Mouse (Mus musculus) embryonic facial prominence, embryonic 13.5 days (tissue): ENCODE data around the gene Cnga3. TPM values are rescaled to one million over a fixed set of nuclear protein-coding genes. Genes with fewer than 3 reads are reported as not detected.

Experiments used
- ATAC-seq: fragments of 200-750 bp; cut with Nextera tagmentation; 2 replicates; pipeline ENCODE4 v1.8.0; 2017; ENCODE audit warnings: low read depth; ENCODE audit not compliant: insufficient number of reproducible peaks, insufficient read depth, low FRiP score, low TSS enrichment
- H3K27ac ChIP-seq: fragments of 300-500 bp; sonication (generic); 2 replicates; pipeline ENCODE4 v1.5.1; 2015; ENCODE audit warnings: moderate library complexity, mild to moderate bottlenecking, inconsistent platforms
- H3K27me3 ChIP-seq: fragments of 300-500 bp; sonication (generic); 2 replicates; pipeline ENCODE4 v1.6.1; 2015; ENCODE audit warnings: mild to moderate bottlenecking, inconsistent platforms
- H3K36me3 ChIP-seq: fragments of 300-500 bp; sonication (generic); 2 replicates; pipeline ENCODE4 v1.6.1; 2015; ENCODE audit warnings: mild to moderate bottlenecking, inconsistent platforms
- H3K4me1 ChIP-seq: fragments of 300-500 bp; sonication (generic); 2 replicates; pipeline ENCODE4 v1.6.1; 2015; ENCODE audit warnings: inconsistent platforms
- H3K4me2 ChIP-seq: fragments of 300-500 bp; sonication (generic); 2 replicates; pipeline ENCODE4 v1.6.1; 2015; ENCODE audit warnings: moderate library complexity, mild to moderate bottlenecking, inconsistent platforms
- H3K4me3 ChIP-seq: fragments of 300-500 bp; sonication (generic); 2 replicates; pipeline ENCODE4 v1.5.1; 2015; ENCODE audit warnings: mild to moderate bottlenecking, inconsistent platforms
- H3K9ac ChIP-seq: fragments of 300-500 bp; sonication (generic); 2 replicates; pipeline ENCODE4 v1.6.1; 2015; ENCODE audit warnings: mild to moderate bottlenecking, inconsistent platforms
- H3K9me3 ChIP-seq: fragments of 300-500 bp; sonication (generic); 2 replicates; pipeline ENCODE4 v1.6.1; 2016; ENCODE audit warnings: inconsistent platforms
- WGBS: fragments of 180-500 bp; shearing (Covaris S2); methylation state at CpG from one replicate; pipeline ENCODE4 v1.1.7; 2015; ENCODE audit warnings: mixed read lengths; 5-methylcytosine and 5-hydroxymethylcytosine counted together
- polyA plus RNA-seq: library from polyadenylated mRNA; unstranded; fragments of >200 nt; fragmentation: Nextera tagmentation; extraction: Ambion mirVana; gene quantifications from 2 replicates; pipeline ENCODE4 v1.2.1, GENCODE M21; 2015

The Cnga3 gene
- polyA plus RNA-seq, 1 experiment from 2014 or later: 0.14 TPM

DNA sequence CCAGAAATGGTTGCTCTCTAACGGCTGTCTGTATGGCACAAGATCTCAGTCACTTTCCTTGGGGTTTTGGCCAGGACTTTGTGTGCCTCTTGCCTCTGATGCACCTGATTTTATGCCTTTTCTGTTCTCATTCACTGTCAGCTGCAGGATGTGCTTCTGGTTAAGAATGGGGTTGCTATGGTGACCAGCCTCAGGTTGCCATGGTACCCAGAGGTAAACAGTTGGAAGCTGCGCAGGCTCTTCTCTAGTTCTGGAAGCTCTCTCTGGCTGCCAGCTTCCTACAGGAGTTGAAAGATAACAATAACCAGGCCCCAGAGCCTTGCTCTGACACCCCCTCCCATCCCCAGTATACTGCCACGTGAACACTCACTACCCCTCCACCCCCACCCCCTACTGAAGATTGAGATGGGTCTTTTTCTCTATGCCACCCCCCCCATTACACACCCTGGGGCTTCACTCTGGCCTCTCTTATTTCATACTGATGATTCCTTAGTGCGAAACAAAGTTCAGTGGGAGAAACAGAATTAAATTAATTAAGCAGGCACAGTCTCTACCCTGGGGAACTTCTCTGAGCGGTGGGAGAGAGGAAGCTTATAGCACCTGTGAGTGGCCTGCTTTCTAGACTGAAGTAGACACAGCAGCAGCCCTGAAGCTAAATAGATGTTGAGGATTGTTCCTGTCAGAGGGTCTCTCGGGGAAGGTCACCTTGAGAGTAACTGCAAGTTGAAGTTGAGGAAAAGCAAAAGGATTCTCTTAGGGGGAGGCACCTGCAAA is 6.1 kb downstream of the Cnga3 start:
- Histone ChIP-seq H3K27ac (no peak overlapping the region), H3K4me1 (no peaks in the 10 kb centered on the region), H3K27me3 (peaks cover 8% of the 10 kb centered on the region), H3K36me3 (no peaks in the 10 kb centered on the region), H3K9ac (no peak overlapping the region), H3K9me3 (no peaks in the 10 kb centered on the region), H3K4me2 (no peak overlapping the region), H3K4me3 (no peak overlapping the region)
- WGBS: 40% methylated on average over 6 of the region's 6 CpGs
- ATAC-seq: no peak

DNA sequence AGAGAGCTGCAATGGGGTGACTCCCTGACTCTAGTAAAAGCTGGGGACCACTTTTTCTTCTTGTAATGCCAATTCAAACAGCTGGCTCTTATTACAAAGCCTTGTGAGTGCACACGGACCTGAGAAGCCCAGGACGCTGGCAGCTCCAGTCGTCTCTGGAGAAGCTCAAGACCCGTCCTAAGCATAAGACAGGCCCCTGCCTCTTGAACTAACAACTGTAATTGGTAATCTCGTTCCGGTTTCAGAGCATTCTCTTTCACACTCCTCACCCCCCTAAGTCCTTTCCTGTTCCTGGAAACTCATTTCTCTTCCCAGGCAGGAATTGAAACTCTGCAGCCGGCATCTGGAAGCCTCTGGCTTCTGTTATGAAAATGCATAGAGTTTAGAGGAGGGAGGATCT is 7.8 kb downstream of the Cnga3 start:
- H3K27me3 ChIP-seq: peaks cover 8% of the 10 kb centered on the region
- ATAC-seq: no peak
- no peaks in the 10 kb centered on the region for H3K9me3 ChIP-seq
- H3K36me3 ChIP-seq: no peaks in the 10 kb centered on the region
- 49% methylated on average over 7 of the region's 7 CpGs for WGBS
- no peak overlapping the region for H3K4me2 ChIP-seq
- no peak overlapping the region for H3K4me3 ChIP-seq
- H3K27ac ChIP-seq: no peak overlapping the region
- no peak overlapping the region for H3K9ac ChIP-seq
- H3K4me1 ChIP-seq: no peaks in the 10 kb centered on the region

DNA sequence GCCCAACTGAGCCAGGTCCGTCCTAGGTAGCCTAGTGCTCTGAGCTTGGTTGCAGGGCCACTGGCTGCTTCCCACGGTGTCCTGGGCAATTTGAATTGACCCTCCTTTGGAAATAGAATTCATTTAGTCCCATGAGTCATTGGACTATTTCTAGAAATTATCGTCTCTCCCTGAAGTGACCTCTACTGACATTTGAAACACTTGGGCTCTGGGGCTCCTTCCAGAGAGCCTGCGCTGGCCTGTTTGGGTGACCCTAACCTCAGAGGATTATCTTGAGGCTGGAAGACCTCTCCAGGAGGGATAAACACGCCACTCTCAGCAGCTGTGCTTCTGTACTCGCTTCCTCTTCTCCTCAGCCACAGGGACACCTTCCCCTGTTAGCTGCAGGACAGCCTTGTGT is 16.2 kb downstream of the Cnga3 start:
- no peak overlapping the region for H3K4me2 ChIP-seq
- peaks cover 7% of the 10 kb centered on the region for H3K27me3 ChIP-seq
- no peaks in the 10 kb centered on the region for H3K36me3 ChIP-seq
- ATAC-seq: no peak
- H3K9ac ChIP-seq: no peak overlapping the region
- H3K4me3 ChIP-seq: no peak overlapping the region
- no peak overlapping the region for H3K27ac ChIP-seq
- 66% methylated on average over 6 of the region's 6 CpGs for WGBS
- H3K9me3 ChIP-seq: no peaks in the 10 kb centered on the region; the same call in 1 of the 2 replicates
- H3K4me1 ChIP-seq: peaks cover 14% of the 10 kb centered on the region

DNA sequence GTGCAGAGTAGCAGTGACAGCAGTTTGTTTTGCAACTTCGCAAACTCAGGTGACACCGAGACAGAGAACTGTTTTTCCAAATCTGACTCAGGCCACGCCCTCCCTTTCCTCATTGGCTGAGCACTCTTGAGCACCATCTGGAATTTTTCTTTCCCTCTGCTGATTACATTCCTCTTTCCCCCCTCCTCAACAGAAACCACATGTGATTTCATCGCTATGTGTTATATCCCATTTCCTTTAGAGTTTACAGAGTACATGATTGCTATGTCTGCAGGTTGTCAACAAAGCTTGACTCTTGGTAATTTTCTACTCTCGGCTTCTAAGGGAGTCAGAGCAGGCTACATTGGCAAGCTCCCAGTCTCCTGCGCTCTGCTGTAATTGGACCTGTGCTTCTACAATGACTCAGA is 17.1 kb downstream of the Cnga3 start:
- Histone ChIP-seq H3K27ac (no peak overlapping the region), H3K4me1 (peaks cover 14% of the 10 kb centered on the region), H3K4me2 (peak overlapping the region; percentile 37), H3K36me3 (no peaks in the 10 kb centered on the region), H3K27me3 (peaks cover 7% of the 10 kb centered on the region), H3K9ac (no peak overlapping the region), H3K9me3 (no peaks in the 10 kb centered on the region; the same call in 1 of the 2 replicates), H3K4me3 (no peak overlapping the region)
- WGBS: 16% methylated on average over 6 of the region's 6 CpGs
- ATAC-seq: peak; percentile 79

DNA sequence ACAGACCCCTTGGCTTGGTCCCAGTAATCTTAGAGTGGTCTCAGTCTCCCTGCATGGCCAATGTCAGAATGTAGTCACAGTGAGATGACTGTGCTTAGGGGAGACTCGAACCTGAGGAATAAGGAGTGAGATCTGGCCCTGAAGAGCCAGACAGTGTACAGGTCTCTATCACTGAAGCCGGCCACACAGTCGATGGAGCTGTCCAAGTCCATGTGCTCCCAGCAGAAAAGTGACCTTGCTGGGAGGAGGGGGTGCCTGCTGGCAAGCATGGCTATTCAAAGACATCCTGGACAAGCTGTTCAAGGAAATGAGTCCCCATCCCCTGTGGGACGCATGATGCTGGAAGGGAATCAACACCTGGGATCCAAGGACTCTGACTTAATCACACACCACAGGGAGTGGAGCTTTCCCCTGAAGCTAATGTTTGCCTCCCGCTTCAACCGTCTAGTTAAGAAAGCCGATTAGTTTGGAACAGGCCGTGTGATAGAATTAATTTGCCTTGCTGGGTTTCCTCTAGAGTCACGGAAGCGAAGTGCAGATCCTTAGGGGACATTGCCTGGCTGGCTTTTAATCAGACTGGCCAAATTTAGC is 24.9 kb downstream of the Cnga3 start:
- peaks cover 12% of the 10 kb centered on the region for H3K27me3 ChIP-seq
- H3K9ac ChIP-seq: no peak overlapping the region
- no peaks in the 10 kb centered on the region for H3K9me3 ChIP-seq
- no peak overlapping the region for H3K4me3 ChIP-seq
- no peak for ATAC-seq
- WGBS: 66% methylated on average over 10 of the region's 10 CpGs
- no peak overlapping the region for H3K4me2 ChIP-seq
- H3K27ac ChIP-seq: no peak overlapping the region
- H3K4me1 ChIP-seq: peaks cover 9% of the 10 kb centered on the region
- no peaks in the 10 kb centered on the region for H3K36me3 ChIP-seq

DNA sequence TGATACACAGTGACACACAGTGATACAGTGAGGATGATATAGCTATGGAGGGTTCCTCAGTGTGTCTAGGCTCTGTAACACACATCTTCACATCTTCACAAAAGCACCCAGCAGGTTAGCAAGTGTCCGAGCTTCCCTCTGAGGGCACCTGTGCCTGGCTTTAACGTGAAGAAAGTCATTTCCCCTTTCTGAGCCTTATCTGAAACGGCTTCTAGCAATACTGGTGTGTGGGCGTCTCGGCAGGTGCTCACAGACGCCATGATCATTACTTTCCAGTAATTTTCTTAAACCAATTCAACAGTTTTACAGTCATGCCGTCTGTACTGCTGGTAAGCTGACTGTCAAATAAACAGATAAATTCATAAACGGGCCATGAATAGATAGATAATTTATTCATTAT is 28.0 kb downstream of the Cnga3 start:
- no peaks in the 10 kb centered on the region for H3K9me3 ChIP-seq
- no peak for ATAC-seq
- peaks cover 10% of the 10 kb centered on the region for H3K4me1 ChIP-seq
- no peak overlapping the region for H3K27ac ChIP-seq
- 80% methylated on average over 8 of the region's 8 CpGs for WGBS
- H3K36me3 ChIP-seq: no peaks in the 10 kb centered on the region
- H3K4me3 ChIP-seq: no peak overlapping the region
- H3K27me3 ChIP-seq: 0 out of 2 replicates have a peak, but pooled peaks cover 5% of the 10 kb centered on the region
- H3K9ac ChIP-seq: no peak overlapping the region
- H3K4me2 ChIP-seq: no peak overlapping the region

DNA sequence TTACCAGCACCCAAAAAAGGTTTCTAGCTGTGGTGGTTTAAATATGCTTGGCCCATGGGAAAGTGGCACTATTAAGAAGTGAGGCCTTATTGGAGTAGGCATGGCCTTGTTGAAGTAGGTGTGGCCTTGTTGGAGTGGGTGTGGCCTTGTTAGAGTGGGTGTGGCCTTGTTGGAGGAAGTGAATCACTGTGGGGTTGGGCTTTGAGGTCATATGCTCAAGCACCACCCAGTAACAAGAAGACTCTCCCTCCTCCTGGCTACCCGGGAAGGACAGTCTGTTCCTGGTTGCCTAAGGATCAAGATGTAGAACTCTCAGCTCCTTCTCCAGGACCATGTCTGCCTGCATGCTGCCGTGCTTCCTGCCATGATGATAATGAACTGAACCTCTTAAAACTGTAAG is 32.2 kb downstream of the Cnga3 start:
- ATAC-seq: no peak
- H3K27me3 ChIP-seq: no peaks in the 10 kb centered on the region
- no peaks in the 10 kb centered on the region for H3K36me3 ChIP-seq
- no peaks in the 10 kb centered on the region for H3K9me3 ChIP-seq
- H3K4me1 ChIP-seq: peaks cover 18% of the 10 kb centered on the region
- H3K4me3 ChIP-seq: no peak overlapping the region
- WGBS: 88% methylated on average over 2 of the region's 2 CpGs
- no peak overlapping the region for H3K4me2 ChIP-seq
- no peak overlapping the region for H3K9ac ChIP-seq
- H3K27ac ChIP-seq: no peak overlapping the region

DNA sequence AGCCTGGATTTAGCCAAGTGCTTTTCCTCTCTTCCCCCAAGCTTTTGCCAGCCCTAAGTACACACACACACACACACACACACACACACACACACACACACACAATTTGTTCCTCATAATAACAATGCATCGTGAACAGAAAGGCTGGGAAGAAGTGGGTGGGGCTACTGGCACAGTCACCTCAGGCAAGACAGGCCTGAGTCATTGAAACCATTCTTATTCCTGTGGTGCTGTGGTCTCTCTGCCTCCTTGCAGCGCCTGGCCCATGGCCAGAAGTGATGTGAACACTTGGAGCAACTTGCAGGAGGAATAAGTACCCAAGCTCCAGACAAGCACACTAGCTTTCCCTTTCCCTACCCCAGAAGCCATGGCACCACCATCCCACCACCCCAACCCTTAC is 34.2 kb downstream of the Cnga3 start:
- no peak overlapping the region for H3K9ac ChIP-seq
- 23% methylated on average over 2 of the region's 2 CpGs for WGBS
- no peaks in the 10 kb centered on the region for H3K27me3 ChIP-seq
- H3K9me3 ChIP-seq: no peaks in the 10 kb centered on the region
- no peak overlapping the region for H3K4me2 ChIP-seq
- no peaks in the 10 kb centered on the region for H3K36me3 ChIP-seq
- H3K4me3 ChIP-seq: no peak overlapping the region
- H3K27ac ChIP-seq: no peak overlapping the region
- H3K4me1 ChIP-seq: peaks cover 20% of the 10 kb centered on the region
- ATAC-seq: no peak

DNA sequence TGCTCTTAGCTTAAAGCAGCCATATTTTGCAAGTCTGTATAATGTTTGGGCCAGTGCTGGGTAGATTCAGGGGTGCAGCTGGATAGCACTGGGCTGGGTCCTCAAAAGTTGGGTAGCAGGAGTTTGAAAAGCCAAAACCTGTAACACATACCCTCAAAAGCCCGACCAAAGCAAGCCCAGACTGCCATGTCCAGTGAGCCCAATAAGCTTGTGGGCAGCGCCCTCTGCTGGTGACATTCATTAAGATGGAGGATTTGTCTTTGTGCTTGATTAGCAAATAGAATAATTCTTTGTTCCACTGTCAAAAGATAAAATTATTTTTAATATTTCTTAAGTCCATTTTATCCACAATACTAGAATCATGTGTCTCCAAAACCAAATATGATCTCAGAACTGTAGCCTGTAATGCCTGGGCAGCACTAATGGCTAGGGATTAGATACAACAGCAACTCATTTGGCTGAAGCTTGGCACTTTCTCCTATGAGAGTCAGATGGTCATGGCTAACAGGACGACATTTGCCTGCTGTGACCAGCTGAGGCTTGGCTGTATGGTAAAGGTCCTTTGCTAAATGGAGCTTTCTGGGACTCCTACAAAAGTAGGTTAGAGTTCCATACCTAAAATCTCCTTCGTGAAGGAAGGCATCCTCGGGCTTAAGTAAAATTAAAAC is 36.5 kb downstream of the Cnga3 start:
- Histone ChIP-seq H3K9me3 (no peaks in the 10 kb centered on the region), H3K9ac (no peak overlapping the region), H3K4me1 (peaks cover 22% of the 10 kb centered on the region), H3K4me3 (no peak overlapping the region), H3K4me2 (no peak overlapping the region), H3K27ac (no peak overlapping the region), H3K27me3 (no peaks in the 10 kb centered on the region), H3K36me3 (no peaks in the 10 kb centered on the region)
- 39% methylated on average over 5 of the region's 5 CpGs for WGBS
- no peak for ATAC-seq

DNA sequence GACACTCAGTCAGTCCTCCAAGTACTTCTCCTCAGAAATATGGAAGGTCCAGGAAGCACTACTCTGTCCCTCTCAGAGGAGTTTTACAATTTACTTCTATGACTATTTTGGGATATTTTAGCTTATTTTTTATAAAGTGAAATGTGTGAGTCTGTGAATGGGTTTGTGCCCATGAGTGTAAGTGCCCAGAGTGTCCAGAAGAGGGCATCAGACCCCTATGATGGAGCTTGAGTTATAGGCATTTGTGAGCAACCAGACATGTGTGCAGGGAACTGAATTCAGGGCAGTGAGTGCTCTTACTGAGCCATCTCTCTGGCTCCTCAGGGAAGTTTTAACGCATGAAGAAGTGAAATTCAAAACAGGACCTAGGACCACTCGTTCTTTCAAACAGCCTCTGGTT is 44.2 kb downstream of the Cnga3 start:
- 0 out of 2 replicates have a peak, but pooled peaks cover 6% of the 10 kb centered on the region for H3K4me1 ChIP-seq
- 93% methylated on average over 2 of the region's 2 CpGs for WGBS
- no peaks in the 10 kb centered on the region for H3K36me3 ChIP-seq
- no peak for ATAC-seq
- H3K27ac ChIP-seq: no peak overlapping the region
- no peak overlapping the region for H3K9ac ChIP-seq
- no peaks in the 10 kb centered on the region for H3K9me3 ChIP-seq
- H3K27me3 ChIP-seq: no peaks in the 10 kb centered on the region
- no peak overlapping the region for H3K4me2 ChIP-seq
- no peak overlapping the region for H3K4me3 ChIP-seq

DNA sequence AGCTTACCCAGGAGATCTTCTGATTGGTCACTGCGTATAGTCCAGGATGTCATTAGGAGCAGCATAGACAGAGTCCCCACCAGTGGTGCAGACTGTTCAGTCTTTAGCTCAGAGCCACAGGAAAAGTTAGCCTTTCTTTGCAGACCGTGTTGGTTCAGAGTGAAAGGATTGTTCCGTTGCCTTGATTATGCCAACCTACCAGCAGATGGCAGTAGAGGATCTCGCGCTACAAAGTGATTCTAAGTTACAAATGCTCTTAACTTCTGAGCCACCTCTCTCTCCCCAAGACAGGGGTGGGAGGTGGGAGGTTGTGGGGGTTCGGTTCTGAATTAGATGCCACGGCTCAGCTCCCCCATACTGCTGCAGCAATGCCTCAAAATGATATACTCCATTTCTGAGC is 58.2 kb downstream of the Cnga3 start:
- H3K4me1 ChIP-seq: no peaks in the 10 kb centered on the region
- H3K4me2 ChIP-seq: no peak overlapping the region
- H3K27ac ChIP-seq: no peak overlapping the region
- no peaks in the 10 kb centered on the region for H3K36me3 ChIP-seq
- H3K4me3 ChIP-seq: no peak overlapping the region
- no peak for ATAC-seq
- H3K9me3 ChIP-seq: no peaks in the 10 kb centered on the region
- no peak overlapping the region for H3K9ac ChIP-seq
- 6% methylated on average over 7 of the region's 7 CpGs for WGBS
- no peaks in the 10 kb centered on the region for H3K27me3 ChIP-seq

DNA sequence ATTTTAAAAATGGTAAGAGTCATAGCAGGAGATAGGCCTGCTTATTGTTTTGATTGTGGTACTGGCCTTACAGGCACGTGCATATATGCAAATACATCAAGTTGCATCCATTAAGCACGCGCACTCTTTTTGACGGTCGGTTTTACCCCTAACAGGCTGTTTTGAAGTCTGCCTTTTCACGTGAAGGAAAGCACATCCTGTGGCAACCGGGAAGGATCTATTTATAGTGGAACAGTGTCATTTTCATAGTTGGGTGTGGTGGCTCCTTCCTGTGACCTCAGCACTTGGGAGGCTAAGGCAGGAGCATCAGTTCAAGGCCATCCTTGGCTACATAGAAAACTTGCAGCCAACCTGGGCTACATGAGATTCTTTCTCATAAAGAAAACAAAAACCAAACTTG is 72.3 kb downstream of the Cnga3 start:
- Histone ChIP-seq H3K4me2 (no peak overlapping the region), H3K9me3 (no peaks in the 10 kb centered on the region), H3K27me3 (no peaks in the 10 kb centered on the region), H3K4me3 (no peak overlapping the region), H3K36me3 (no peaks in the 10 kb centered on the region), H3K4me1 (no peaks in the 10 kb centered on the region), H3K9ac (no peak overlapping the region), H3K27ac (no peak overlapping the region)
- ATAC-seq: no peak
- WGBS: 76% methylated on average over 7 of the region's 7 CpGs
